In the genomic region with DNA sequence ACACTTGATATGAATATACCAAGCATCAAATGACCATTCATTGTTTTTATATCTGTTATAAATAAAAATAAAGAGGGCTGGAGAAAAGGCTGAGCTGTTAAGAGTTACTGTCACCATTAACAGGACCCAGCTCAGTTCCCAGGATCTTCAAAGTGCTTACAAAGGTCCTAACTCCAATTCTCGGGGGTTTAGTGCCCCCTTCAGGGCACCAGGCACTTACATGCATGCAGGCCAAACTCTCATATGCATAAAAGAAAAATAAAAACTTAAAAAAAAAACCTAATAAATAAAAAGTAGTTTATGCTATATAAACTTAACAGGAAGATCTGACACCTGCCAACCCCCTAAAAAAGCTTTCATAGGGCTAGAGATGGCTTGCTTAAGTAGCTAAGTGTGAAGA, we compare ENCODE assay signal across 13 mouse cellular contexts. TPM values are rescaled to one million over a fixed set of nuclear protein-coding genes. Genes with fewer than 3 reads are reported as not detected.
A peak's percentile ranks its signal among the peaks of the same experiment; 100 is the strongest.
DNase-seq lines count a peak whose midpoint lies in the region; TF ChIP-seq lines count a peak whose summit lies in the region.
"Had no signal": no experiment of that assay in that cellular context is flagged by ENCODE, and none has a peak within 500 bp of the region (broad histone marks: within the 10 kb centered on the region; RNA-seq: fewer than 3 reads in every experiment).

No protein-coding gene starts in this region.

- H3K27ac ChIP-seq in ES-Bruce4 (ENCODE audit: insufficient read depth, low read length), result no peak overlapping the region
- H3K27ac ChIP-seq: forebrain, embryonic 10.5 days; heart, embryonic 13.5 days; hindbrain, embryonic 14.5 days; macrophage had no signal

- WGBS in lung, adult 2 months, result 33% methylated on average over 1 of the region's 1 CpGs

- H3K27me3 ChIP-seq in ES-Bruce4 (ENCODE audit: control insufficient read depth, insufficient read depth, low read length, poor library complexity, severe bottlenecking), result no peaks in the 10 kb centered on the region
- H3K27me3 ChIP-seq: heart, embryonic 13.5 days had no signal

- no peak overlapping the region for H3K9ac ChIP-seq in ES-Bruce4 (ENCODE audit: low read depth, poor library complexity, severe bottlenecking)
- H3K9ac ChIP-seq: heart, embryonic 13.5 days; hindbrain, embryonic 14.5 days had no signal

- peak; percentile 17 for DNase-seq in embryo, embryonic 11 days
- no peak for DNase-seq in embryo, embryonic 10.5 days (ENCODE audit: low spot score)
- DNase-seq in lung, adult 2 months, result no peak
- no peak for DNase-seq in lung, postnatal 25 days (ENCODE audit: low spot score)
- peak; percentile 6 for DNase-seq in mesoderm, embryonic 11.5 days (ENCODE audit: low read depth, low spot score)
- DNase-seq in right cerebral cortex, postnatal 25 days, result no peak
- DNase-seq in adrenal gland, postnatal 4 days (ENCODE audit: low spot score in 2 of 2), result no peak
- DNase-seq: kidney, postnatal 4 days had no signal

- H3K36me3 ChIP-seq in ES-Bruce4 (ENCODE audit: control insufficient read depth, insufficient read depth, low read length, poor library complexity, severe bottlenecking), result no peaks in the 10 kb centered on the region; the same call in 1 of the 2 replicates

- 0 out of 2 replicates have a peak, but pooled peaks have one; percentile 5 for TF ChIP-seq CTCF in lung, adult 2 months (IDR thresholded peaks at IDR 0.05; ENCODE audit: insufficient read depth, low read length)
- TF ChIP-seq CTCF in ES-Bruce4 (IDR thresholded peaks at IDR 0.05; ENCODE audit: low read depth, low read length), result peak; percentile 20

- TF ChIP-seq EP300 in ES-Bruce4 (IDR thresholded peaks at IDR 0.05; ENCODE audit: insufficient read depth, low read depth, low read length), result no peak

- no peaks in the 10 kb centered on the region; the same call in 1 of the 2 replicates for H3K4me1 ChIP-seq in lung, adult 2 months (ENCODE audit: control insufficient read depth, insufficient read depth, low read length)
- no peaks in the 10 kb centered on the region for H3K4me1 ChIP-seq in ES-Bruce4 (ENCODE audit: control insufficient read depth, insufficient read depth, low read length)
- H3K4me1 ChIP-seq: forebrain, embryonic 10.5 days had no signal

- H3K4me3 ChIP-seq in lung, adult 2 months (replicated peaks; ENCODE audit: extremely low read depth, low read depth, low read length), result no peak overlapping the region
- no peak overlapping the region for H3K4me3 ChIP-seq in ES-Bruce4 (ENCODE audit: low read depth, low read length)
- H3K4me3 ChIP-seq: forebrain, embryonic 10.5 days; heart, embryonic 13.5 days had no signal

- H3K9me3 ChIP-seq in ES-Bruce4 (replicated peaks; ENCODE audit: control insufficient read depth, insufficient read depth, low read length, poor library complexity, severe bottlenecking), result no peaks in the 10 kb centered on the region
- H3K9me3 ChIP-seq: forebrain, embryonic 10.5 days; heart, embryonic 13.5 days had no signal

- TF ChIP-seq POLR2A in lung, adult 2 months (IDR thresholded peaks at IDR 0.05; ENCODE audit: borderline replicate concordance, extremely low read depth, low read depth, low read length), result no peak
- no peak for TF ChIP-seq POLR2A in ES-Bruce4 (IDR thresholded peaks at IDR 0.05; ENCODE audit: insufficient read depth, low read length)

RNA-seq across cellular contexts. Expression of gene Kdm2a, which starts 13.8 kb away (rescaled TPM):
- polyA plus RNA-seq in lung, adult 2 months (2012; rRNA removed), result 71.0 and 80.8 TPM in 2 replicates
- 68.0 and 78.4 TPM in 2 replicates for polyA plus RNA-seq in ES-Bruce4 (2011; ENCODE audit: insufficient read depth, insufficient read length, low read depth, missing spikeins)
- total RNA-seq in adrenal gland, postnatal 4 days (2021), result 100 to 1,000 TPM; 104 to 106 TPM

RNA-seq across cellular contexts. Expression of gene Rhod, which starts 54.9 kb away (rescaled TPM):
- 11.4 and 17.5 TPM in 2 replicates for polyA plus RNA-seq in lung, adult 2 months (2012; rRNA removed)
- 12.4 and 16.9 TPM in 2 replicates for polyA plus RNA-seq in ES-Bruce4 (2011; ENCODE audit: insufficient read depth, insufficient read length, low read depth, missing spikeins)
- total RNA-seq in adrenal gland, postnatal 4 days (2021), result 10 to 100 TPM; 18.0 to 19.7 TPM

Comparison
In these comparisons a context has a peak if more than half of its experiments do, and no peak if none do; other contexts are left out.
1. DNase-seq: peak in embryo, embryonic 11 days (single experiment) and mesoderm, embryonic 11.5 days (single experiment); none in embryo, embryonic 10.5 days (single experiment), lung, adult 2 months (single experiment), lung, postnatal 25 days (single experiment), right cerebral cortex, postnatal 25 days (single experiment) and adrenal gland, postnatal 4 days (0 of 2).